Mouse (Mus musculus) neural tube, embryonic 15.5 days (tissue): Measurements from ENCODE around the gene Olfr1420. TPM values are rescaled to one million over a fixed set of nuclear protein-coding genes. Genes with fewer than 3 reads are reported as not detected.
"Not testable (repeated sequence)": the region's sequence is repeated elsewhere in the genome, so short reads cannot be mapped to it uniquely, and the experiment has no call there.

Experiments
- ATAC-seq: fragments of 200-750 bp; cut with Nextera tagmentation; 2 replicates; pipeline ENCODE4 v1.8.0; 2017; ENCODE audit warnings: mild to moderate bottlenecking, moderate TSS enrichment, moderate library complexity; ENCODE audit not compliant: low FRiP score
- H3K27ac ChIP-seq: fragments of 300-500 bp; sonication (generic); replicated peaks from 2 replicates; pipeline ENCODE4 v1.5.1; 2015; ENCODE audit warnings: mild to moderate bottlenecking, inconsistent platforms
- H3K27me3 ChIP-seq: fragments of 300-500 bp; sonication (generic); replicated peaks from 2 replicates; pipeline ENCODE4 v1.6.1; 2015; ENCODE audit warnings: inconsistent platforms
- H3K36me3 ChIP-seq: fragments of 300-500 bp; sonication (generic); 2 replicates; pipeline ENCODE4 v1.6.1; 2015; ENCODE audit warnings: inconsistent platforms
- H3K4me1 ChIP-seq: fragments of 300-500 bp; sonication (generic); 2 replicates; pipeline ENCODE4 v1.6.1; 2015; ENCODE audit warnings: inconsistent platforms
- H3K4me2 ChIP-seq: fragments of 300-500 bp; sonication (generic); 2 replicates; pipeline ENCODE4 v1.6.1; 2015; ENCODE audit warnings: inconsistent platforms, mild to moderate bottlenecking, moderate library complexity
- H3K4me3 ChIP-seq: fragments of 300-500 bp; sonication (generic); replicated peaks from 2 replicates; pipeline ENCODE4 v1.5.1; 2015; ENCODE audit warnings: mild to moderate bottlenecking, inconsistent platforms
- H3K9ac ChIP-seq: fragments of 300-500 bp; sonication (generic); replicated peaks from 2 replicates; pipeline ENCODE4 v1.6.1; 2015; ENCODE audit warnings: mild to moderate bottlenecking, inconsistent platforms
- H3K9me3 ChIP-seq: fragments of 300-500 bp; sonication (generic); replicated peaks from 2 replicates; pipeline ENCODE4 v1.6.1; 2016; ENCODE audit warnings: inconsistent platforms
- WGBS: fragments of 180-500 bp; shearing (Covaris S2); methylation state at CpG from one replicate; pipeline ENCODE4 v1.1.7; 2015; ENCODE audit warnings: mixed read lengths; 5-methylcytosine and 5-hydroxymethylcytosine counted together
- polyA plus RNA-seq: library from polyadenylated mRNA; unstranded; fragments of >200 nt; fragmentation: Nextera tagmentation; extraction: Ambion mirVana; gene quantifications from 2 replicates; pipeline ENCODE4 v1.2.1, GENCODE M21; 2015

Olfr1420 gene
- not detected in 2 replicates for polyA plus RNA-seq

GRCm38 (mm10) chr19:11886265-11886664 lies at the start of gene Olfr1420:
TSS of gene Olfr1420 (plus strand) at chr19:11886565.
- WGBS = 42% methylated on average over 1 of the region's 1 CpGs
- H3K27me3 ChIP-seq = no peaks in the 10 kb centered on the region

GRCm38 (mm10) chr19:11839119-11839518 lies 47.2 kb upstream of the Olfr1420 start, which contains the start of gene Olfr1417:
TSS of gene Olfr1417 (minus strand) at chr19:11839219.
- ATAC-seq = no peak
- no peak within 1 kb of the TSS for H3K27ac ChIP-seq
- H3K9ac ChIP-seq = no peak within 1 kb of the TSS
- no peaks in the 10 kb centered on the region for H3K9me3 ChIP-seq
- no peak within 1 kb of the TSS for H3K4me3 ChIP-seq
- H3K36me3 ChIP-seq = no peaks in the 10 kb centered on the region
- 91% methylated on average over 4 of the region's 4 CpGs for WGBS
- H3K4me1 ChIP-seq = no peaks in the 10 kb centered on the region
- no peak within 1 kb of the TSS for H3K4me2 ChIP-seq
- H3K27me3 ChIP-seq = no peaks in the 10 kb centered on the region

More at GRCm38 (mm10) chr19:11886265-11886664, at the start of gene Olfr1420:
- Histone ChIP-seq H3K4me1 (no peaks in the 10 kb centered on the region), H3K9me3 (no peaks in the 10 kb centered on the region), H3K9ac (no peak within 1 kb of the TSS), H3K4me2 (no peak within 1 kb of the TSS), H3K4me3 (no peak within 1 kb of the TSS), H3K36me3 (no peaks in the 10 kb centered on the region), H3K27ac (no peak within 1 kb of the TSS)
- no peak for ATAC-seq

DNA sequence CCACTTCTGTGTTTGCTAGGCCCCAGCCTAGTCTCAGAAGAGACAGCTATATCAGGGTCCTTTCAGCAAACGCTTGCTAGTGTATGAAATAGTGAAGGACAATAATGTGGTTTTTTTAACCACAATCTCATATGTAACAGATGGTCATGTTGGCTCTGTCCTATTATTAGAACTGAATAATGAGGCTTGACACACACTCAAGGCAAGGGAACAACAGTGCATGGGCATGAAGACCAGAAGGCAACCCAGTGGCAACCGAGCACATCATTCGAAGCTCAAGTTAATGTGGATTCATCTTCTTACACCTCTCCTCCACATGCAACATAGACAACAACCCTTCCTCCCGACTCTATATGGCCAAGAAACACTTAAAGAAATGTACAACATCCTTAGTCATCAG lies 40.0 kb upstream of the Olfr1420 start:
- no peak overlapping the region for H3K4me2 ChIP-seq
- no peaks in the 10 kb centered on the region for H3K27me3 ChIP-seq
- no peak overlapping the region for H3K9ac ChIP-seq
- H3K9me3 ChIP-seq = no peaks in the 10 kb centered on the region
- no peak overlapping the region for H3K4me3 ChIP-seq
- H3K4me1 ChIP-seq = no peaks in the 10 kb centered on the region
- WGBS = 90% methylated on average over 4 of the region's 4 CpGs
- H3K27ac ChIP-seq = no peak overlapping the region
- no peak for ATAC-seq
- H3K36me3 ChIP-seq = no peaks in the 10 kb centered on the region

- ATAC-seq = no peak
- Histone ChIP-seq H3K4me1 (no peaks in the 10 kb centered on the region), H3K4me3 (no peak overlapping the region), H3K36me3 (no peaks in the 10 kb centered on the region), H3K9ac (no peak overlapping the region), H3K9me3 (no peaks in the 10 kb centered on the region), H3K27ac (no peak overlapping the region), H3K4me2 (no peak overlapping the region), H3K27me3 (no peaks in the 10 kb centered on the region)
- WGBS = 74% methylated on average over 4 of the region's 4 CpGs
These were observed 33.7 kb upstream of the Olfr1420 start for GRCm38 (mm10) chr19:11852652-11853051.

DNA sequence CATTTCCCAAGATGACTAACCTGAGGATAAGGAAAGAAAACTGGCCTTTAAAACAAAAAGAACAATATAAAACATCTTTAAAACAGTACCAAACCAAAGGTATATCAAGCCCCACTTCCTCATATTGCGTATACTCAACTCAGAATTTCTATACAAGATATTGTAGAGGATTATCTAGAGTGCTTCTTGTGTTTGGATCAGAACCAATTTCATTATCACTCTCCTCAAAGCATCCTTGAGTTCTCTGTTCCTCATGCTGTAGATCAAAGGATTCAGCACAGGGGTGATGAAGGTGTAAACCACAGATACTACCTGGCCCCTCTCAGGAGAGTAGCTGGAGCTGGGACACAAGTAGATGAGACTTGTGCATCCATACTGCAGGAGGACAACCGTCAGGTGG lies 31.5 kb upstream of the Olfr1420 start:
- no peak overlapping the region for H3K4me2 ChIP-seq
- no peaks in the 10 kb centered on the region for H3K9me3 ChIP-seq
- no peak for ATAC-seq
- H3K4me3 ChIP-seq = no peak overlapping the region
- no peaks in the 10 kb centered on the region for H3K27me3 ChIP-seq
- no peaks in the 10 kb centered on the region for H3K4me1 ChIP-seq
- H3K9ac ChIP-seq = no peak overlapping the region
- no peak overlapping the region for H3K27ac ChIP-seq
- 92% methylated on average over 2 of the region's 2 CpGs for WGBS
- H3K36me3 ChIP-seq = no peaks in the 10 kb centered on the region

GRCm38 (mm10) chr19:11856506-11856905 lies 29.9 kb upstream of the Olfr1420 start:
- no peak overlapping the region for H3K4me2 ChIP-seq
- 82% methylated on average over 6 of the region's 6 CpGs for WGBS
- no peak for ATAC-seq
- no peak overlapping the region for H3K9ac ChIP-seq
- no peaks in the 10 kb centered on the region for H3K4me1 ChIP-seq
- no peak overlapping the region for H3K4me3 ChIP-seq
- no peaks in the 10 kb centered on the region for H3K36me3 ChIP-seq
- H3K27ac ChIP-seq = no peak overlapping the region
- H3K27me3 ChIP-seq = no peaks in the 10 kb centered on the region
- H3K9me3 ChIP-seq = no peaks in the 10 kb centered on the region

DNA sequence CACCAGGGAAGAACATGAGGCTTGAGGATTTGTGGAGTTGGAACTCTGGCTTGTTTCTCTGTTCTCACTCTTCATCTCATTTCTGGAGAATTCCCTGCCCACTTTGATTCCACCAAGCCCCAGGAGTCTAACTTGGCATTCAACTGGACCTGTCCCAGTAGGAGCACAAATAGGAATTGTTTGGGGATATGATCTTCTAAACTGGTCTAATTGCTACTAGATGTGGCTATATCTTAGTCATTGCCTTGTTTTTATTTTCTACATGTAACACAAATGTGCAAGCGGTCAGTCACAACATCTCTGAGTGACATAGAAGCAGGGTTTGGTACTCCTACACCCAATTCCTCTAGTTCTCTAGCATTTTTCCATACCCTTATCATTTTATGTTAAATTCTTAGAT lies 25.4 kb upstream of the Olfr1420 start, which contains the start of gene Olfr1418:
TSS of gene Olfr1418 (minus strand) at position 101 of the 400 bp plus-strand sequence.
- WGBS = 95% methylated on average over 1 of the region's 1 CpGs
- Histone ChIP-seq H3K27ac (no peak within 1 kb of the TSS), H3K36me3 (no peaks in the 10 kb centered on the region), H3K9me3 (no peaks in the 10 kb centered on the region), H3K9ac (no peak within 1 kb of the TSS), H3K27me3 (no peaks in the 10 kb centered on the region), H3K4me1 (no peaks in the 10 kb centered on the region), H3K4me3 (no peak within 1 kb of the TSS), H3K4me2 (no peak within 1 kb of the TSS)
- ATAC-seq = no peak

- H3K4me3 ChIP-seq = no peak overlapping the region
- no peaks in the 10 kb centered on the region for H3K36me3 ChIP-seq
- H3K27me3 ChIP-seq = no peaks in the 10 kb centered on the region
- no peaks in the 10 kb centered on the region for H3K9me3 ChIP-seq
- no peak for ATAC-seq
- H3K4me2 ChIP-seq = no peak overlapping the region
- H3K27ac ChIP-seq = no peak overlapping the region
- 82% methylated on average over 2 of the region's 2 CpGs for WGBS
- no peaks in the 10 kb centered on the region for H3K4me1 ChIP-seq
- no peak overlapping the region for H3K9ac ChIP-seq
These were observed 18.5 kb upstream of the Olfr1420 start for GRCm38 (mm10) chr19:11867837-11868236.

DNA sequence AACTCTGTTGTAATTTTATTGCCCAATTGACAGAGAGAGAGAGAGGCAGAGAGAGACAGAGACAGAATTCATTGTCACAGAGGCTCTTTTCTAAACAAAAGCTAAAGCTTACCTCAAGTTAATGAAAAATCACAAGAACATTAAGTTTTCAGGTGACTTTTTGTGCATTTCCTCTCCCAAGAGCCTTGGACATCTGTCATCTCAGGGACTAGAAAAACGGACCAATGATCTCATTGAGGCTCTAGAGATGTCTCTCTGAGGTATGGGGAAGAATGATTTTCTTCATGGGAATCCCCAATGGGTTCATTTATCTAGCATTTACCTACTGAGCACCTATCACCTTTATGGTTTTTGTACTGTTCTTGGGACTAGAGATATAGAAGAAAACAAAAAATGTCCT lies 11.4 kb upstream of the Olfr1420 start, which contains the start of gene Olfr1419:
TSS of gene Olfr1419 (minus strand) at position 101 of the 400 bp plus-strand sequence.
- WGBS = 55% methylated on average over 1 of the region's 1 CpGs
- no peaks in the 10 kb centered on the region for H3K9me3 ChIP-seq
- H3K36me3 ChIP-seq = no peaks in the 10 kb centered on the region
- H3K9ac ChIP-seq = no peak within 1 kb of the TSS
- no peak within 1 kb of the TSS for H3K4me3 ChIP-seq
- no peaks in the 10 kb centered on the region for H3K4me1 ChIP-seq
- no peak within 1 kb of the TSS for H3K4me2 ChIP-seq
- ATAC-seq = no peak
- no peaks in the 10 kb centered on the region for H3K27me3 ChIP-seq
- H3K27ac ChIP-seq = no peak within 1 kb of the TSS

- not testable (repeated sequence) for H3K27me3 ChIP-seq, ATAC-seq, H3K4me2 ChIP-seq, H3K4me3 ChIP-seq, H3K36me3 ChIP-seq, H3K9me3 ChIP-seq, H3K9ac ChIP-seq, H3K27ac ChIP-seq, H3K4me1 ChIP-seq
- 68% methylated on average over 22 of the region's 22 CpGs for WGBS
These were observed 8.0 kb upstream of the Olfr1420 start for GRCm38 (mm10) chr19:11878404-11878803.

- no peak for ATAC-seq
- Histone ChIP-seq H3K9ac (peak overlapping the region; percentile 88; the same call in 1 of the 2 replicates), H3K27me3 (no peaks in the 10 kb centered on the region), H3K4me1 (peaks cover 26% of the 10 kb centered on the region), H3K4me2 (peak overlapping the region; percentile 77), H3K9me3 (no peaks in the 10 kb centered on the region), H3K36me3 (0 out of 2 replicates have a peak, but pooled peaks cover 6% of the 10 kb centered on the region), H3K4me3 (peak overlapping the region; percentile 92), H3K27ac (peak overlapping the region; percentile 92; the same call in 1 of the 2 replicates)
- WGBS = 96% methylated on average over 5 of the region's 5 CpGs
These were observed 24.7 kb downstream of the Olfr1420 start for GRCm38 (mm10) chr19:11911021-11911420.

DNA sequence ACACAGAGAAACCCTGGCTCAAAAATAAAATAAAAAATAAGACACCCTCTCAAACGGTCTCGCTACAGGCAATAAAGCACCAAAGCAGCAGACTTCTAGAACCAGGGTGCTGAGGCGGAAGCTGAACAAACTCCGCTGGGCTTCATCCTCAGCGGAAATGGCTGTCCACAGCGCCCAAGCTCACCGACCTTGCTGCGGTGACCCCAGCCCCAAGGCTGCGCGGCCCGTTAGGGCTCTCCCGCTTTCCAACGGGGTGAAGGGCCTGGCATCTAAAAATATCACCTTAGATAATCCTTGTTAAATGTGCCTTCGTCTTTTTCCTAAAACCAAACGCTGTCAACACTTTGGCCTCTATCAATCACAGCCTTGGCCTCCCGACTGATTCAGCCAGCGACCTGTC lies 25.2 kb downstream of the Olfr1420 start:
- Histone ChIP-seq H3K9ac (peak overlapping the region; percentile 88), H3K27ac (peak overlapping the region; percentile 92), H3K4me1 (peaks cover 28% of the 10 kb centered on the region), H3K36me3 (0 out of 2 replicates have a peak, but pooled peaks cover 6% of the 10 kb centered on the region), H3K4me3 (peak overlapping the region; percentile 92), H3K4me2 (peak overlapping the region; percentile 77), H3K9me3 (no peaks in the 10 kb centered on the region), H3K27me3 (no peaks in the 10 kb centered on the region)
- 1% methylated on average over 17 of the region's 17 CpGs for WGBS
- peak; percentile 48 for ATAC-seq
